Mouse (Mus musculus) embryonic facial prominence, embryonic 13.5 days (tissue): Measurements from ENCODE around the gene AA986860. TPM values are rescaled to one million over a fixed set of nuclear protein-coding genes. Genes with fewer than 3 reads are reported as not detected.

Source experiments
- ATAC-seq: fragments of 200-750 bp; cut with Nextera tagmentation; 2 replicates; pipeline ENCODE4 v1.8.0; 2017; ENCODE audit warnings: low read depth; ENCODE audit not compliant: insufficient number of reproducible peaks, insufficient read depth, low FRiP score, low TSS enrichment
- H3K27ac ChIP-seq: fragments of 300-500 bp; sonication (generic); 2 replicates; pipeline ENCODE4 v1.5.1; 2015; ENCODE audit warnings: moderate library complexity, mild to moderate bottlenecking, inconsistent platforms
- H3K27me3 ChIP-seq: fragments of 300-500 bp; sonication (generic); 2 replicates; pipeline ENCODE4 v1.6.1; 2015; ENCODE audit warnings: mild to moderate bottlenecking, inconsistent platforms
- H3K36me3 ChIP-seq: fragments of 300-500 bp; sonication (generic); 2 replicates; pipeline ENCODE4 v1.6.1; 2015; ENCODE audit warnings: mild to moderate bottlenecking, inconsistent platforms
- H3K4me1 ChIP-seq: fragments of 300-500 bp; sonication (generic); 2 replicates; pipeline ENCODE4 v1.6.1; 2015; ENCODE audit warnings: inconsistent platforms
- H3K4me2 ChIP-seq: fragments of 300-500 bp; sonication (generic); 2 replicates; pipeline ENCODE4 v1.6.1; 2015; ENCODE audit warnings: moderate library complexity, mild to moderate bottlenecking, inconsistent platforms
- H3K4me3 ChIP-seq: fragments of 300-500 bp; sonication (generic); 2 replicates; pipeline ENCODE4 v1.5.1; 2015; ENCODE audit warnings: mild to moderate bottlenecking, inconsistent platforms
- H3K9ac ChIP-seq: fragments of 300-500 bp; sonication (generic); 2 replicates; pipeline ENCODE4 v1.6.1; 2015; ENCODE audit warnings: mild to moderate bottlenecking, inconsistent platforms
- H3K9me3 ChIP-seq: fragments of 300-500 bp; sonication (generic); 2 replicates; pipeline ENCODE4 v1.6.1; 2016; ENCODE audit warnings: inconsistent platforms
- WGBS: fragments of 180-500 bp; shearing (Covaris S2); methylation state at CpG from one replicate; pipeline ENCODE4 v1.1.7; 2015; ENCODE audit warnings: mixed read lengths; 5-methylcytosine and 5-hydroxymethylcytosine counted together
- polyA plus RNA-seq: library from polyadenylated mRNA; unstranded; fragments of >200 nt; fragmentation: Nextera tagmentation; extraction: Ambion mirVana; gene quantifications from 2 replicates; pipeline ENCODE4 v1.2.1, GENCODE M21; 2015

Gene AA986860
- polyA plus RNA-seq, 1 experiment from 2014 or later: 1.5 TPM

DNA sequence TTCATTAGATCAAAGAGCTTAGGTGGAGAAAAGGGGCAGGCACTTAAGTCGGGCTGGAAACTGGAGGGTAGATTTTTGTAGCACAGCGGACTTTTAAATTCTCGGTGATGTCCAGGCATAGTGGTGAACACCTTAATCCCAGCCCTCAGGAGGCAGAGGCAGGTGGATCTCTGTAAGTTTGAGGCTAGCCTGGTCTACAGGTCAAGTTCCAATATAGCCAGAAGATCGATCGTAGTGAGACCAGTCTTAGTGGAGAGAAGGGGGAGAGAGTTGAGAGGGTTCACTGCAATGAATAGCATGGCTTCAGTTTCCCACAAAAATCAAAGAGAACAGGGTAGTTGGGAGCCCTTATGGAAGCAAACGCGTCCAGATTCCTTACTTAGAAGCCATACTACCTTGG, 6.1 kb downstream of the AA986860 start:
- H3K9me3 ChIP-seq: no peaks in the 10 kb centered on the region
- H3K9ac ChIP-seq: no peak overlapping the region
- no peak overlapping the region for H3K4me2 ChIP-seq
- 0 out of 2 replicates have a peak, but pooled peaks cover 5% of the 10 kb centered on the region for H3K4me1 ChIP-seq
- H3K36me3 ChIP-seq: no peaks in the 10 kb centered on the region
- H3K4me3 ChIP-seq: no peak overlapping the region
- ATAC-seq: no peak
- WGBS: 89% methylated on average over 7 of the region's 7 CpGs
- no peaks in the 10 kb centered on the region for H3K27me3 ChIP-seq
- no peak overlapping the region for H3K27ac ChIP-seq

DNA sequence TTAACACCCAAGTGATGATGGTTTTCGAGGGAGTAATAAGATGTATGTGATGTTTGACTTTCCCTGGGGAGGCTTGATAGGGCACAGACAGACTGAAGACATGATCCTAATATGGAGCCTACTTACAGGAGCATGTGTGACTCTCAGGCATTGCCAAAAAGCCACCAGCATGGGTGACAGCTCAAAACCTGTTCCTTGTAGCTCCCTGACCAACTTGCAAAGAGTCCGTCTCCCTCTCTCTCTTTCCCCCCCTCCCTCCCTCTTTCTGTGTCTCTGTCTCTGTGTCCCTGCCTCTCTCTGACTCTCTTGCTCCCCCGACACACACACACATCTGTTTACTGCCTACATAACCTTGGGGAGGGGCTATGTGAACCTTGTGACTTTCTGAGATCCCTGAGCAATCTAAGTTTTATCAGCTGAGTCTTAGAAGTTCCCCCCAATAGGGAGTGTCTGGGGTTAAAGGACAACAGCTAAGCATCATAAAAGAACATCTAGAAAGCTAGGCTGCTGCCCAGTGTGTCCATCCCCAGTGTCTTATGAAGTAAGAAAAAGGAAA, 6.9 kb downstream of the AA986860 start:
- Histone ChIP-seq H3K4me1 (0 out of 2 replicates have a peak, but pooled peaks cover 5% of the 10 kb centered on the region), H3K27me3 (no peaks in the 10 kb centered on the region), H3K4me3 (no peak overlapping the region), H3K9me3 (no peaks in the 10 kb centered on the region), H3K4me2 (no peak overlapping the region), H3K9ac (no peak overlapping the region), H3K27ac (no peak overlapping the region), H3K36me3 (no peaks in the 10 kb centered on the region)
- 75% methylated on average over 3 of the region's 3 CpGs for WGBS
- no peak for ATAC-seq

DNA sequence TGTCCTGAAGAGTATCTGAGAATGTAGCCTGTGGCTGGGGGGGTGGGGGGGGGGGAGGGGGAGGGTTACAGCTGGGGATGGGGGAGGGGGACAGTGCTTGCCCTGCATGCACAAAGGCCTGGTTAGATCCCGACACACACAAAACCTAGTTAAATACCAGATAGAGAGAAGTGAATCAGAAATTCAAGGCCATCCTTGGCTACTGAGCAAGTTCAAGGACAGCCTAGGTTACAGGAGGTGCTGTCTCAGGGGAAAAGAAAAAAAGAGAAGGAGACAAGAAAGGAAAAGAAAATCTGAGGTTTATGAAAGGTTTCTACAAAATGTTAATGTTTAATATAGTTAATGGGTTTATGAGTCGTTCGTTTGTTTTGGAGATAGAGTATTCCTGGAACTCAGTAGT, 7.9 kb downstream of the AA986860 start:
- Histone ChIP-seq H3K27ac (no peak overlapping the region), H3K27me3 (no peaks in the 10 kb centered on the region), H3K9me3 (no peaks in the 10 kb centered on the region), H3K9ac (no peak overlapping the region), H3K4me1 (0 out of 2 replicates have a peak, but pooled peaks cover 5% of the 10 kb centered on the region), H3K4me3 (no peak overlapping the region), H3K36me3 (no peaks in the 10 kb centered on the region), H3K4me2 (no peak overlapping the region)
- ATAC-seq: no peak
- WGBS: 85% methylated on average over 3 of the region's 3 CpGs

DNA sequence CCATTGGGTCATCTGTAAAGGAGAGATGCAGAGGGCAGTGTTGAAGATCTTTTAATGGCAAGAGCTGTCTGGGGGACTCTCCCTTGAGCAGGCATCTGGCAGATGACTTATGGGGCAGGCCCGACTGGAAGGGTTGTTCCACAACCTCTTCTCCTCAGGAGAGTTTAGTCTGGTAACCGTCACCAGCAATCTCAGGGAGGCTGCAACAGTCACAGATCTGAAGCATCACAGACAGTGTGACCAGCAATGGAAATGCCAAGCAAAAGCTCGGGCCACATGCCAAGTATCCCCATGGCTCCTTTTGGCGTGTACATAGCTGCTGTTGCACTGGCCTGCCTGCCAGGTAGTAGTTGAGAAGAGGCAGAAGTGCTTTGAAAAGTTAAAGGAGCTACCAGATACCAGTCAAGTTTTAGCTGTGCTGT, 8.5 kb downstream of the AA986860 start:
- 0 out of 2 replicates have a peak, but pooled peaks cover 5% of the 10 kb centered on the region for H3K4me1 ChIP-seq

DNA sequence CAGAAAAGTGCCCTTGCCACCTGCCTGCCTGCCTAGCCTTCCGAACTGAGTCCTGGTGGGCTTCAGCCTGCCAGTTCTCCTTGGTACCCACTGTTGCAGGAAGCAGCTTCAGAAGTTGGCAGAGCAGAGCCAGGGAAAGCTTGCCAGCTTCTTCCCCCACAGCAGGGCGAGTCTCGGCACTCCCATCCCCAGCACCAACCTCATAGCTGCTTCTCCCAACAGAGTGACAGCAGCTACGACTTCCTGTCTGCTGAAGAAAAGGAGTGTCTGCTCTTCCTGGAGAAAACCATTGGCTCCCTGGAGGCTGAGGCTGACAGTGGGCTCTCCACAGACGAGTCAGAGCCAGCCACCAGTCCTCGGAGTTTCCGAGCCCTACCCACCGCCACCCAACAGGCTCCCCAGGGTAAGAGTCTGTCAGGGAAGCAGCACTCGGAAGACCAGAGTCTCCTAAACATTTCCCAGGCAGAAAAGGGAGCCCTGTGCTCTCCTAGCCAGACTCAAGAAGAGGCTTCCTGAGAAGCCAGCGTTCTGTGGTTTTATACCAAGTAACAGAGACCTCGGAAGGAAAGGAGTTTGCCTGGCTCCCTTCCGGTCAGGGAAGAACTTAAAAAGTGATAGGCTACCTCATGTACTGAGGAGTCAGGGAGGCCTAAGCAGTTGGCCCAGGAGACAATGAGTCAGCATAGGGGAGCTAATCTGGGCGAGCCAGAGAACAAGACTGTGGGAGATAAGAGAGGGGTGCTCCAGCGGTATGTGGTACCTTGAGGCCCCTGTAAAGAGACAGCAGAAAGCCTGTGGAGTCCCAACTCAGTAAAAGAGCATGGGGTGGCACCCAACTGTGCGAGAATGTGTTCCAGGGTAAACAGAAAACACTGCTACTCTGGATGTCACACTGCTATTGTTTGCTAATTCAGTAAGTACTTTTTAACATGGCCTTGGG, 9.3 kb downstream of the AA986860 start:
- Histone ChIP-seq H3K4me2 (peak overlapping the region; percentile 11; the same call in 1 of the 2 replicates), H3K27me3 (no peaks in the 10 kb centered on the region), H3K27ac (no peak overlapping the region), H3K4me1 (0 out of 2 replicates have a peak, but pooled peaks cover 5% of the 10 kb centered on the region), H3K36me3 (no peaks in the 10 kb centered on the region), H3K4me3 (no peak overlapping the region), H3K9ac (no peak overlapping the region), H3K9me3 (no peaks in the 10 kb centered on the region)
- 0 out of 2 replicates have a peak, but pooled peaks have one; percentile 35 for ATAC-seq
- 47% methylated on average over 15 of the region's 15 CpGs for WGBS

More for the DNA sequence above, 8.5 kb downstream of the AA986860 start:
- ATAC-seq: no peak
- no peak overlapping the region for H3K27ac ChIP-seq
- H3K36me3 ChIP-seq: no peaks in the 10 kb centered on the region
- WGBS: 84% methylated on average over 4 of the region's 4 CpGs
- H3K9ac ChIP-seq: no peak overlapping the region
- H3K9me3 ChIP-seq: no peaks in the 10 kb centered on the region
- no peaks in the 10 kb centered on the region for H3K27me3 ChIP-seq
- H3K4me2 ChIP-seq: no peak overlapping the region
- no peak overlapping the region for H3K4me3 ChIP-seq

DNA sequence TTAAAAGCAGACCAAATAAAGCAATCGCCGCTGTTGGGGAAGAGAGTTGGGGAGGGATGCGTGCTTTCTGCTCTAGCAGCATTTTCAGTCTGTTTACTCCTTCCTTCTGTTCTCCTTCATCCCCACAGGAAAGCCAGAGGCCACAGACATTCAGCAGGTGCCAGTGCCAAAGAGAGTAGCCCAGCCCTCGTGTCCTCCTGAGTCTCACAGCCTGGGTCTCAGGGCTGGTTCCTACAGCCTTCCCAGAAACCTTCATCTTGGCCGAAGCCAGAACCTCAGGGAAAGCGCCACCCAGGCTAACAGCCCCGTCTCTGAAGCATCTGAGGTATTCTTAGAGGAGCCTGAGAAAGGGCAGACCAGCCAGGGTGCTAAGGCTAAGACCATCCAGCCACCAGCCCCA, 10.4 kb downstream of the AA986860 start:
- Histone ChIP-seq H3K9me3 (no peaks in the 10 kb centered on the region), H3K36me3 (no peaks in the 10 kb centered on the region), H3K4me1 (0 out of 2 replicates have a peak, but pooled peaks cover 5% of the 10 kb centered on the region), H3K9ac (no peak overlapping the region), H3K27me3 (no peaks in the 10 kb centered on the region), H3K27ac (no peak overlapping the region), H3K4me2 (no peak overlapping the region), H3K4me3 (no peak overlapping the region)
- 85% methylated on average over 7 of the region's 7 CpGs for WGBS
- ATAC-seq: no peak

DNA sequence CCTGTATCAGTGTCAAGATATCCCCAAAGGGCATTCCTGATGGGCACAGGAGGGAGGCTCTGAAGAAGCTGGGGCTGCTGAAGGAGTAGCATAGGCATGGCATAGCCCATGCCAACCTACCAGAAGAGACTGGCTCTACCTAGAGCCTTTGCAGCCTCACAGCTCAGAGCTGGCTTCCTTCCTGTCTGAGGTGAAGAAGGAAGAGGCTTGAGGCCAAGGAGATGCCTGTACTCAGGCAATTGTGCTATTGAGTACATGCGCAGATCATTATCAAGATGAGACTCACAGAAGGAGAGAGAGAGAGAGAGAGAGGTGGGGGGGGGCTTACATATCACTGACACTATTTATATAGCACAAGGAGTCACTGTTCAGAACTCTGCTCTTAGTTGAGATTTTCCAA, 12.0 kb downstream of the AA986860 start:
- 82% methylated on average over 1 of the region's 1 CpGs for WGBS
- H3K36me3 ChIP-seq: no peaks in the 10 kb centered on the region
- H3K9ac ChIP-seq: no peak overlapping the region
- H3K9me3 ChIP-seq: no peaks in the 10 kb centered on the region
- H3K27me3 ChIP-seq: no peaks in the 10 kb centered on the region
- no peak overlapping the region for H3K27ac ChIP-seq
- no peak overlapping the region for H3K4me3 ChIP-seq
- ATAC-seq: no peak
- H3K4me2 ChIP-seq: no peak overlapping the region
- H3K4me1 ChIP-seq: 0 out of 2 replicates have a peak, but pooled peaks cover 5% of the 10 kb centered on the region

DNA sequence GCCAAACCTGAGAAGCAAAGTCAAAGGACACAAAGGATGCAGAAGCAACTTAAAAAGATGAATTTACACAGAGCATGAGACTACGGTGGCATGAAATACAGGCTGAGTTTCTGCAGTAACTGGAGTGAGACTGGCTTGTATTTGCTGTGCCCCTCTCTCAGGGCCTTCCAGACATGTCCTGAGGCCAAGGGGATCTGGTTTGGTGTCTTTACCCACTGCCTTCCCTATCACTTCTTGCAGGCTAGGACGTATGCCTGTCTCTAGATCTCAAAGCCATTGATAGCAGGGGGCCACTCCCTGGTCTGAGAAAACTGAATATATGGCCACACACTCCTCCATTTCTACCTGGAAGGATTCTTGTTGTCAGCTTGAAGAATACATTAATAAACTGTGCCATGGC, 12.4 kb downstream of the AA986860 start:
- no peak overlapping the region for H3K9ac ChIP-seq
- H3K4me2 ChIP-seq: no peak overlapping the region
- no peak overlapping the region for H3K4me3 ChIP-seq
- 65% methylated on average over 2 of the region's 2 CpGs for WGBS
- no peaks in the 10 kb centered on the region for H3K27me3 ChIP-seq
- H3K36me3 ChIP-seq: no peaks in the 10 kb centered on the region
- ATAC-seq: no peak
- 0 out of 2 replicates have a peak, but pooled peaks cover 5% of the 10 kb centered on the region for H3K4me1 ChIP-seq
- H3K9me3 ChIP-seq: no peaks in the 10 kb centered on the region
- no peak overlapping the region for H3K27ac ChIP-seq

DNA sequence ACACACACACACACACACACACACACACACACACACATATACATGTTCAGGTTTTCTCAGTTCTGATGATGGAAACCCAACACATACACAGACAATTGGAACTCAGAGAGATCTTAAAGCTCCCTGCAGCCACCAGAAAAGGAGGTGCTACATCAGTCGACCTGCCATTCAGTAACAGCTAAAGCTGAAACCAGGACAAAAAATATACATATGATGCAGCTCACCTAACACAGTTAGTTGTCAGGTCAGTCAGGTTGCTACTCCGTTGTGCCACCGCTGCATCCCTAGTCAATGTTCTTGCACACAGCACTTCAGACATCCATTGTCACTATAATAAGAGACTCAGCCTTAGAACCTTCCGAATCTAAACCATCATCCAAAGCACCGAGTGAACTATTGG, 13.2 kb downstream of the AA986860 start:
- Histone ChIP-seq H3K27me3 (no peaks in the 10 kb centered on the region), H3K9me3 (no peaks in the 10 kb centered on the region), H3K9ac (no peak overlapping the region), H3K4me2 (no peak overlapping the region), H3K36me3 (no peaks in the 10 kb centered on the region), H3K4me1 (0 out of 2 replicates have a peak, but pooled peaks cover 5% of the 10 kb centered on the region), H3K27ac (no peak overlapping the region), H3K4me3 (no peak overlapping the region)
- no peak for ATAC-seq
- WGBS: 83% methylated on average over 5 of the region's 5 CpGs

DNA sequence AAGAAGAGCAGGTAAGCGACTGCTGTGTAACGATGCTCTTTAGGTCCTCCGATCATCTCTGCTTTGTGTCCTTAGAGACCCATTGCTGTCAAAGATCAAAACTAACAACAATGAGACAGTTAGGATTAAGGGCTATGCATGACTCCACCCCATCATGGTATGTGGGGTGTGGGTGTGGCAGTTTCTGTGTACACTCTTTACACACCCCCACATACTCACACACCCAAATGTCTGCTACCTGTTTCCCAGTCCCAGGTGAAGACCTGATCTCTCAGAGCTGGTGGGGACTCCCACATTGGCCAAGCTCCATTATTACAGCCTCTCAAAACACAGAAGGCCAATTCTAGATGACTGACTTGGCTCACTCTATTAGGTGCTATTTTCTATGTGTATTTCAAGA, 13.8 kb downstream of the AA986860 start:
- Histone ChIP-seq H3K9ac (no peak overlapping the region), H3K4me2 (no peak overlapping the region), H3K9me3 (no peaks in the 10 kb centered on the region), H3K4me1 (0 out of 2 replicates have a peak, but pooled peaks cover 2% of the 10 kb centered on the region), H3K36me3 (no peaks in the 10 kb centered on the region), H3K4me3 (no peak overlapping the region), H3K27ac (no peak overlapping the region), H3K27me3 (no peaks in the 10 kb centered on the region)
- ATAC-seq: no peak
- WGBS: 92% methylated on average over 3 of the region's 3 CpGs

DNA sequence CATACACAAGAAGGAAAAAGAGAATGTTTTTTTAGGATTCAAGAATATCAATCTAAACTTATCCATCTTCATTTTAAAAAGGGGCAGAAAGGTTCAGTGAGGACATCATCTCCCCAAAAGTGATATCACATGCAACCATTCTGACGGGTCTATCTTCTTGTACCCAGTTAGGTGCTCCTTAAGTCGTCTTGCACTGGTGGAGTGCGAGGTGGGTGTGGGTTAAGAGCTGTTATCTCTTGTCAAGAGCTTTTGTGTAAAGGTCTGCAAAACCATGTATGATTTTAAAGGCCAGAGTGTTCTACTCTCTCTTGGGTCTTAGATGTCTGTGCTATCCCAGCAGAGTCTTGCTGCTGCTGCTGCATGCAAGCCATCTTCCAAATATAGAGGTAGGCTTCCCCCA, 15.0 kb downstream of the AA986860 start:
- H3K9ac ChIP-seq: no peak overlapping the region
- H3K27me3 ChIP-seq: no peaks in the 10 kb centered on the region
- H3K4me1 ChIP-seq: no peaks in the 10 kb centered on the region
- no peaks in the 10 kb centered on the region for H3K36me3 ChIP-seq
- 90% methylated on average over 3 of the region's 3 CpGs for WGBS
- no peak overlapping the region for H3K27ac ChIP-seq
- no peaks in the 10 kb centered on the region for H3K9me3 ChIP-seq
- no peak overlapping the region for H3K4me2 ChIP-seq
- no peak overlapping the region for H3K4me3 ChIP-seq
- ATAC-seq: no peak

DNA sequence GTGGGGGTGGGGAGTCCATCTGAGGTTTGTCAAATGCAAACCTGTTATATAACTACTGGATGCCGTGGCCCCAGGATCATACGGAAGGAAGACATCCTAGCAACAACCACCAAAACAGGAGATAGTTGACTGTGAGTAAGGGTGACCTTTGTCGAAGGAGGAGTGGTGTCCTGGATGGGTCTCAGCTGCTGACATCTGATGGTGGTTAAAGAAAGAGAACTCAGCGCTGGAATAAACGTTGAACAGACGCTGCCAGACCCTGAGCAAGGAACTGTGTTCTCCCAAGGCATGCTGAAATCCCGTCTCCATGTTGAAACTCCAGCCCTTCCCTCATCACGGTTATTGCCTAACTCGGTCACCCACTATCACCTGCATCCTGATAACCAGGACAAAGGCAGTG, 27.9 kb downstream of the AA986860 start:
- no peak overlapping the region for H3K4me2 ChIP-seq
- H3K4me3 ChIP-seq: no peak overlapping the region
- H3K27ac ChIP-seq: no peak overlapping the region
- ATAC-seq: no peak
- no peaks in the 10 kb centered on the region for H3K4me1 ChIP-seq
- WGBS: 75% methylated on average over 9 of the region's 9 CpGs
- no peak overlapping the region for H3K9ac ChIP-seq
- H3K9me3 ChIP-seq: no peaks in the 10 kb centered on the region
- H3K36me3 ChIP-seq: no peaks in the 10 kb centered on the region
- no peaks in the 10 kb centered on the region for H3K27me3 ChIP-seq
